Mouse (Mus musculus) left cerebral cortex, adult 8-10 months (tissue): Measurements from ENCODE around the gene Rasgrf1. TPM values are rescaled to one million over a fixed set of nuclear protein-coding genes. Genes with fewer than 3 reads are reported as not detected.

ENCODE experiments used
- DNase-seq, 2 experiments: peaks; one replicate each; pipeline ENCODE4 v3.0.0; 2022; ENCODE audit warnings: low spot score in 2 of 2
- total RNA-seq, 4 experiments: library from RNA; stranded (reverse); gene quantifications; 2 replicates each; pipeline ENCODE4 v1.2.4; 2022

Gene Rasgrf1
- total RNA-seq, 4 experiments from 2014 or later, result 274 to 308 (median 296) TPM

GRCm38 (mm10) chr9:89906645-89907044, 3.1 kb upstream of the Rasgrf1 start:
- DNase-seq, result no peak

GRCm38 (mm10) chr9:89907941-89908340, 1.8 kb upstream of the Rasgrf1 start:
- no peak for DNase-seq

GRCm38 (mm10) chr9:89908601-89909000, 1.1 kb upstream of the Rasgrf1 start:
- DNase-seq, result peak; percentile 44 to 65

- DNase-seq, result no peak
These were observed 298 bp downstream of the Rasgrf1 start for GRCm38 (mm10) chr9:89910011-89910400.

GRCm38 (mm10) chr9:89910741-89911444, 1.2 kb downstream of the Rasgrf1 start:
- DNase-seq, result no peak

- no peak for DNase-seq
These were observed 2.3 kb downstream of the Rasgrf1 start for GRCm38 (mm10) chr9:89911891-89912549.

- no peak for DNase-seq
These were observed 3.4 kb downstream of the Rasgrf1 start for GRCm38 (mm10) chr9:89913135-89913534.

GRCm38 (mm10) chr9:89916471-89916870, 6.8 kb downstream of the Rasgrf1 start:
- no peak for DNase-seq

GRCm38 (mm10) chr9:89917431-89917830, 7.7 kb downstream of the Rasgrf1 start:
- no peak for DNase-seq

- DNase-seq, result peak in 1 of 2 experiments; percentile 65
These were observed 9.1 kb downstream of the Rasgrf1 start for GRCm38 (mm10) chr9:89918832-89919231.

- no peak for DNase-seq
These were observed 11.4 kb downstream of the Rasgrf1 start for GRCm38 (mm10) chr9:89921121-89921520.

GRCm38 (mm10) chr9:89922666-89923065, 13.0 kb downstream of the Rasgrf1 start:
- no peak for DNase-seq

GRCm38 (mm10) chr9:89924836-89925235, 15.1 kb downstream of the Rasgrf1 start:
- DNase-seq, result no peak

GRCm38 (mm10) chr9:89928497-89928896, 18.8 kb downstream of the Rasgrf1 start:
- no peak for DNase-seq

- no peak for DNase-seq
These were observed 30.7 kb downstream of the Rasgrf1 start for GRCm38 (mm10) chr9:89940428-89940827.

- DNase-seq, result no peak
These were observed 37.1 kb downstream of the Rasgrf1 start for GRCm38 (mm10) chr9:89946830-89947229.

- no peak for DNase-seq
These were observed 38.9 kb downstream of the Rasgrf1 start for GRCm38 (mm10) chr9:89948602-89949001.

- peak in 1 of 2 experiments; percentile 1 for DNase-seq
These were observed 44.0 kb downstream of the Rasgrf1 start for GRCm38 (mm10) chr9:89953596-89954215.

GRCm38 (mm10) chr9:89954860-89955479, 45.3 kb downstream of the Rasgrf1 start:
- no peak for DNase-seq

GRCm38 (mm10) chr9:89958959-89959358, 49.3 kb downstream of the Rasgrf1 start:
- DNase-seq, result no peak

- no peak for DNase-seq
These were observed 54.4 kb downstream of the Rasgrf1 start for GRCm38 (mm10) chr9:89964091-89964490.

- no peak for DNase-seq
These were observed 58.0 kb downstream of the Rasgrf1 start for GRCm38 (mm10) chr9:89967716-89968115.
